Mouse (Mus musculus): Measurements from ENCODE around the gene Auh.

DNA sequence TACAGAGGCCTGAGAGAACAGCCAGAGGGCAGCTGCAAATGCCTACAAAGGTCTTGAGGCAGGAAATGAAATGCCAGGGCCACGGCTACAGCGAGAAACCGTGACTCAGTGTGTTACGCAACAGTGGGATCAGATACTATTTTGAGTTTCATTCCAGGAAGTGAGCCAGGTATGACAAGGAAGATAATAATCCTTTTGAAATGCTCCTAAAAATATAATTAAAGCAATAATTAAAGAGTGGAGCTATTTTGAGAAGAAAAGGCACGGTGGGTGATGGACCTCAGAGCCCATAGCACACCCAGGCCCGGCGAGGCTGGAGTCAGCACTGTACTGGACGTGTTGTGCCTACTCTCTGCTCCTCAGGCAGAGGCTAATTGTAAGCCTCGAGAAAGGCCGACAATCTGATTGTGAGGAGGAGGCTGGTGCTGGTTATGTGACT lies 37.4 kb downstream of the Auh start:
- TF ChIP-seq CTCF (IDR thresholded peaks at IDR 0.05; ENCODE audit: low read depth, low read length), result no peak
- no peak for TF ChIP-seq GATA1 (IDR thresholded peaks at IDR 0.05; ENCODE audit: borderline replicate concordance, low read length)
- TF ChIP-seq TAL1 (conservative IDR thresholded peaks at IDR 0.05; ENCODE audit: low read depth, low read length), result no peak

Data from G1E (cell line).